Mouse (Mus musculus) ES-Bruce4 (cell line): ENCODE data around the gene Pde10a.

Experiments used
- CTCF ChIP-seq: IDR thresholded peaks from one replicate; pipeline ENCODE4 v1.8.1; 2011; ENCODE audit warnings: low read depth, low read length
- EP300 ChIP-seq: IDR thresholded peaks from 2 replicates; pipeline ENCODE4 v1.6.1; 2011; ENCODE audit warnings: low read depth, low read length; ENCODE audit not compliant: insufficient read depth
- POLR2A ChIP-seq: IDR thresholded peaks from one replicate; pipeline ENCODE4 v1.8.1; 2011; ENCODE audit warnings: low read length; ENCODE audit not compliant: insufficient read depth

- no peak for TF ChIP-seq POLR2A
- no peak for TF ChIP-seq CTCF
- TF ChIP-seq EP300, result no peak
Observed at GRCm38 (mm10) chr17:8552346-8553035, 27.3 kb downstream of the Pde10a start.
